Mouse (Mus musculus) cerebellum, adult 2 months (tissue): ENCODE results near the gene Lrmda.

Experiments used
- CTCF ChIP-seq: fragments of 200-500 bp; IDR thresholded peaks from 2 replicates; pipeline ENCODE4 v1.5.1; 2011; ENCODE audit warnings: low read depth, mild to moderate bottlenecking, control low read depth, low read length, moderate library complexity, borderline replicate concordance; ENCODE audit not compliant: insufficient read depth
- POLR2A ChIP-seq: fragments of 200-500 bp; IDR thresholded peaks from 2 replicates; pipeline ENCODE4 v1.6.1; 2011; ENCODE audit warnings: low read length, control low read depth, borderline replicate concordance; ENCODE audit not compliant: insufficient read depth

DNA sequence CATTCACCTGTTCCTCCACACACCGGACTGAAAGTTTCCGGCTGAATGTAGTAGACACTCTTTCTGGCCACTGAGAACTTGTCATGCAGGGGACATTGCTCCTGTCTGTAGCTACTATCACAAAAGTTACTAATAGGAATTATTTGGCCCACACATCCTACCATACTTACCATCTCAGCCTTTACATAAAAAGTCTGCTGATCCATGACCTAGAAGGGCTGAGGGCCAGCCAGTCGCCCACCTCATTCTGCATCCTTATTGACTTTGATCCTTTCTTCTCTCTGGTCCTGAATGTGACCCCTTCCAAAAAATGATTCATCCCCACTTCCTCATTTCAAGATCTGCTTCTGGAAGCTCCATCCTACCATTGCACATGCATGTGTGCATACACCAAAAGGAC, 534.2 kb downstream of the Lrmda start:
- TF ChIP-seq POLR2A (no peak), CTCF (no peak)
